Mouse (Mus musculus): Measurements from ENCODE around the gene Sorcs2.

DNA sequence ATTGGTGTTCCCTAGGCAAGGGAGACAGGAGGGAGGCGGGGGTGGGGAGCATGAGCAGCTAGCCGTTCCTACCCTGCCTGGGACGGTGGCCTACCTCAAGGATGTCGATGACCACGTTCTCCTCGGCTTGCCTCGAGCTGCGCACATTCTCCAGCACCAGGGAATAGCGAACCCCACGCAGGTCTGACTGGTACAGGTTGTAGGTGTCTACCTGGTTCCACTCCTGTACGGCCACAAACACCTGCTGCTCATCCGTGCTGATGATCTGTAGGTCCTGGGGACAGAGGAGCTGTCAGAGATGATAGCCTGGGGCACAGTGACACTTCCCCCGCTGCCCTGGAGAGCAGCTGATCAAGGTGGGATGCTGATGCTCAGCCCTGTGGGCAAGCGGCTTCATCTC lies 342.1 kb downstream of the Sorcs2 start:
- TF ChIP-seq CTCF (IDR thresholded peaks at IDR 0.05; ENCODE audit: extremely low read depth, insufficient read depth, low read length), result no peak
- TF ChIP-seq POLR2A (IDR thresholded peaks at IDR 0.05; ENCODE audit: extremely low read depth, insufficient read depth, low read length), result no peak
